Mouse (Mus musculus): ENCODE data around the gene Dmbt1.

DNA sequence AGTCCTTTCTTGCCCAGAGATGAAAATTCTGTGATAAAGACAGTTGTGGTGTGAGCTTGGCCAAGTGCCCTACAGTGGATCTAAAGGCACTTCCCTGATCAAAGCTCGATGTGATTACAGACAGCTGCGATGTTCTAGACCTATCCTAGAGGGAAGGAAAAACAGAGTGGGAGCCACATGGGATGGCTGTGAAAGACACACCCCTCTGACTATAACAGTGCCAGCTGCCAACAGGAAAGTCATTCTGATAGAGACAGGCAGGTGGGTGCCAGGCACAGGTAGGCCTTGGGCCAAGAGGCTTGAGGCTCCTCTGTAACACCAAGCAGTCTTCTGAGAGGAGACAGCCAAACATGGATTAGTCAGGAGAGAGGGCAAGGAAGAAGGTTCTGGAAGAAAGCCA is 12.7 kb upstream of the Dmbt1 start:
- TF ChIP-seq CTCF (IDR thresholded peaks at IDR 0.05; ENCODE audit: borderline replicate concordance, extremely low read depth, insufficient read depth, insufficient read length), result no peak
- no peak for TF ChIP-seq POLR2A (IDR thresholded peaks at IDR 0.05; ENCODE audit: borderline replicate concordance, extremely low read depth, insufficient read depth, insufficient read length, poor library complexity, severe bottlenecking)

Measured in brain, embryonic 14.5 days (tissue).